Mouse (Mus musculus) forelimb bud, embryonic 11.5 days (tissue): ENCODE results near the gene Comt.

Experiments used
- DNase-seq: peaks from one replicate; pipeline ENCODE4 v3.0.0-alpha.2; 2012; ENCODE audit warnings: low read depth, low spot score

Comt gene

GRCm38 (mm10) chr16:18433341-18433920 lies 6.8 kb upstream of the Comt start:
- DNase-seq = no peak

GRCm38 (mm10) chr16:18430641-18431212 lies 4.1 kb upstream of the Comt start:
- no peak for DNase-seq

- DNase-seq = no peak
Measured at GRCm38 (mm10) chr16:18429641-18430040, 3.0 kb upstream of the Comt start.

DNA sequence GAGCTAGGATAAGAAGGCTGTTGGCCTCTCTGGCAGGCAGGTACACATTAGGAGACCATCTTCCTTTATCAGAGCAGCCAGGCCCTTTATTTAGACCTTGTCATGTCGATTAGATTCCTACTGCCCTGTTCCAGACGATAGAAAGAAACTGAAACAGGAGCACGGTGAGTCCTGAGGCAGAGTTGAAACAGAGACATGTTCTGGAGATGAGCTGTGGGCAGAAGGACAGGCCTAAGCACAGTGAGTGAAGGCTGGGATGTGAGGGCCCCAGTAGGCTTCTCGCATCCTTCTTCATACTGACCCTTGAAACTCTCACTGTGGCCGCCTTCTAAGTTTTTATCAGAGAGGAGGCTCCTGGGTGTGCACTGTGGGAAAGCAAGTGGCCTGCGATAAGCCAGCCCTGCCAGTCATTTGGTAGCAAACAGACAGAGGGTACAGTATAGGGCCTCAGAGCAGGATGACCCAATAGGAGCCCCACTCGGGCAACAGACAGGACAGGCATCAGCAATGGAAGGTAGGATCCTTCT lies 1.9 kb upstream of the Comt start:
- no peak for DNase-seq

DNA sequence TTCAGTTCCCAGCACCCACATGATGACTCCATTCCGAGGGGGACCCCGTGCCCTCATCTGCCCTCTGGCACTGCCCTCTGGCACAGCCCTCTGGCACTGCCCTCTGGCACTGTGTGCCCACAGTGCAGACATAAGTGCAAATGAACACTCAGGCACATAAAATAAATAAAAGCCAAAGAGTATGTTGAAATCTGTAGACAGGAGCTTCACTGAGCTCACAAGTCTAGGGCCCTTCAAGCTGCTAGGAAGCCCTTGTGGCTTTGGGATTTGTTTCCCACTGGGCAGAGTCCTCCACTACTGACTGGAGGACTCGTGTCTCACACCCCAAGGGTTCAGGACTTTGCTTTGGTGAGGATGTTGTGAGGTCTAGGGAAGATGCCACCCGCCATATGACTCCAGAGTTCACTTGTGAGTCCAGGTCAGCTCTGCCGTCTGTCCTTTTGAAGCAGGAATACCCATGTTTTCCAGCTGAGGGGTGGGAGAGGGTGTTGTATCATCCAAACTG lies 1.4 kb upstream of the Comt start:
- no peak for DNase-seq

DNA sequence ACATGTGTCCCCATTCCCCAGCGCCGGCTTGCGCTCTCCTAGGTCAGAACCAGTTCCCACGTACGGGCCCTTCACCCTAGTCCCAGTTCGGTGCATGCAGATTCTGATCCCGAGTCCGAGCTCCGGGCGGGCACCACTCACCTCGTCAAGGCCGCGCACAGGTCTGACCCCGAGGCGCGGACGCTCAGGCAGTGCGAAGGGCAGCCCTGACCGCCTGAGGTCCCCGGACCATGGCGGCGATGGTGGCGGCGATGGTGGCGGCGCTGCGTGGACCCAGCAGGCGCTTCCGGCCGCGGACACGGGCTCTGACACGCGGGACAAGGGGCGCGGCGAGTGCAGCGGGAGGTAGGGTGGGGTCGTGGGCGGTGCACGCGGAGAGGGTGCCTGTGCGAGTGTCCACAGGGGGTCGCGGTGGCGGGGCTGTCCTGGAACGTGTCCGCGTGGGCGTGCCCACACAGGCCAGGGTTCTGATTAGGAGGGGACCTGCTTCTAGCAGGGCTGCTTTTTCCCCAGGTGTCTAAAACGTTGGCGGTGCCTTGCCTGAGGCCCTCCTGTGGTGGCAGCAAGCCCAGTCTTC lies 349 bp downstream of the Comt start, which contains the start of gene Txnrd2:
Gene Txnrd2, plus strand, starts transcription at position 170 of the 577 bp plus-strand sequence.
- DNase-seq = peak; percentile 46

GRCm38 (mm10) chr16:18425475-18426214 lies 1.0 kb downstream of the Comt start:
- DNase-seq = no peak

DNA sequence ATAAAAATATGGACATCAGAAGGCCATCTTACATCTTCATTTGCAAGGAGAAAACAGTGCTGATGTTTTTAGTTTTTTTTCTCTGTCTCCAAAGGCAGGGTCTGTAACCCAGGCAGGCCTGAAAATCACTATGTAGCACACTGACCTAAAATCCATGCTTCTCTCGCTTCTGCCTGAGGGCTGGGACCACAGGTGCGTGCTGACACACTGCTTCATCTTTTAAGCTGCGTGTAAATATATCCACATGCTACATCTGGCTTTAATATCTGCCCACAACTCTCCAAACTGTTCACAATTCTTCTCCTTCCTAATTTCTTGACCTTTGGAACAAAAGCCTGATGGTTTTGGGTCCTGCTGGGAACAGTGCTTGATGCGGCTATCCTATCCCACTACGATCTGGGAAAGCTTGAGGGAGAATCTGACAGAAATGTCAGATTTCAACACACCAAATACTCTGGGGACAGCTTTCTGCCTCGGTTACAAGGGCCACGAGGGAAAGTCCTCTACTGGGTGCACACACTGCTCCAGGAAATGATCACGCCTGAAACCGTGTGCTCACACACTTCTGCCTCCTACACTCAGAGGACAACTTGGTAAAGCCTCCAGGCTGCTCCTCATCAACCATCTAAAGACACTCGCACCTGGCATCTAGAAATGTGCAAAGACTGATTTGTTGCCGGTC lies 2.1 kb downstream of the Comt start:
- DNase-seq = peak; percentile 46

DNA sequence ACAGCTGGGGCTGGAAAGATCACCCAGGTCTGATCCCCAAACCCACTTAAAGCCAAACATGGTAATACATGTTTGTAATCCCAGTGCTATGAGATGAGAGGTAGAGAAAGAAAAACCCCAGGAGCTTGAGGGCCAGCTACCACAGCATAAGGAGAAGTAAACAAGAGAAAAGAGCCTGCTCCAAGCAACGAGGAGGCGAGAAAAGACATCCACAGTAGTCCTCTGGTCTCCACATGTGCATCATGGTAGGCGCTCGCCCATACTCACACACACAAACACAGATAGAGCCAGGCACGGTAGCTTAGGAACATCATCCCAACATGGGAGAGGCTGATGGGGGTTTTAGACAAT lies 2.8 kb downstream of the Comt start:
- no peak for DNase-seq

GRCm38 (mm10) chr16:18423203-18423914 lies 3.3 kb downstream of the Comt start:
- DNase-seq = no peak

DNA sequence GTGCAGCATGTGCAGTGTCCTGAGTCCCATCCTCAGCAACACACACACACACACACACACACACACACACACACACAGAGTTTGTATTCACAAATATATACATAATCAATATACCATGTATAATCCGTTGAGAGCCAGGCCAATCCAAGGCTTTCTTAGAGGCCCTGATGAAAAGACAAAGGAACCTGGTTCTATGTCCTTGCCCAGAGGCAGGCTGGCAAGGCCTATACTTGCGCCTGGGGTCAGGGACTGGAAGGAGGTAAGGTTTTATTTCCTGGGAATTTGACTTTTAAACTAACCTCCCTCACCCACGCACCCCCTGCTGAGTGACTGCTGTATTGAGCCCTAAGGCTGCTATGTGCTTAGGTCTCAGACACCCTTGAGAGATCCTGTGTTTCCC lies 6.1 kb downstream of the Comt start:
- DNase-seq = no peak

- DNase-seq = no peak
Measured at GRCm38 (mm10) chr16:18419603-18420026, 7.0 kb downstream of the Comt start.

DNA sequence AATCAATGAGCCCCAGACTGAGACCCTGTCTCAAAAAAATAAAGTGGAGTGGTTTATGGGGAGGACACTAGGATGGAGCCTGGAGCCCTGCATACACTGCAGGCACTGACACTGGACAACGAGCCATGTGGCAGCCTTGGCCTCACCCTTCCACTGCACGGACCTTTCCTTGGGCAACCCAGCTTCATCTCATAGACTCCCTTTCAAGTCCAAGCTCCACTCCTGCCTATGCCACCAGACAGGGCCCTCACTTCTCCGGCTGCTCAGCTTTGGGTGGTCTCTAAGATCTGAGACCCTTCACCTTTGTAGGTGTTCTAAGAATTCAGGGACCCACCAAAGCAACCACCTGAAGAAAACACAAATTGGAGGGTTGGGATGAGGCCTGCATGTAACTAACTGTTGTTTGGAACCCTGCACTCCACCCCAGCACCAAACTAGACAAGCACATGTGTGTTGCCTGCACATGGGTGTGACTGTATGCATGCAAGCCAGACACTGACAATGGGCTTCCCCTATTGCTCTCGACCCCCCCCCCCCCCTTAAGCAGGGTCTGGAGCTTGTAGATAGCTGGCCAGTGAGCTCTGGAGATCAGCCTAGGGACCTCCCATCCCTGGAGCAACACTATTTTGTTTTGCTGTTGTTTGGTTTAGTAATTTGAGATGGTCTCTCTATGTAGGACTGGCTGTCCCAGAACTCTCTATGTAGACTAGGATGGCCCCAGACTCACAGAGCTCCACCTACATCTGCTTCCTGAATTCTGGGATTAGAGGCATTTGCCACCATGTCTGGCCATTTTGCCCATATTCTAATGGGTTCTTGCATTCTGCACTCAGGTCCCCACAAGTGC lies 7.7 kb downstream of the Comt start:
- no peak for DNase-seq

DNA sequence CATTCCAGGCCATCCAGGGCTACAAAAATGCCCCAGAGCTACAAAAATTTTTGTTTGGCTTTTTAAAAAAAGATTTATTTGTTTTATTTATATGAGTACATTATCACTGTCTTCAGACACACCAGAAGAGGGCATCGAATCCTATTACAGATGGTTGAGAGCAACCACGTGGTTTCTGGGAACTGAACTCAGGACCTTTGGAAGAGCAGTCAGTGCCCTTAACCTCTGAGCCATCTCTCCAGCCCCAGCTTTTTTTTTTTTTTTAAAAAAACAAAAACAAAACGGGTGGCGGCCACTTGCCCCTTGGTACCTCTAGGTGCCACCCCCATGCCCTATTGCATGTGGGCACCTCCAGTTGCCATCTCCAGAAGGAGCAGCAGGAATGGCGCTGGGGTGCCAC lies 9.2 kb downstream of the Comt start:
- DNase-seq = no peak

- no peak for DNase-seq
Measured at GRCm38 (mm10) chr16:18416837-18417236, 9.8 kb downstream of the Comt start.

DNA sequence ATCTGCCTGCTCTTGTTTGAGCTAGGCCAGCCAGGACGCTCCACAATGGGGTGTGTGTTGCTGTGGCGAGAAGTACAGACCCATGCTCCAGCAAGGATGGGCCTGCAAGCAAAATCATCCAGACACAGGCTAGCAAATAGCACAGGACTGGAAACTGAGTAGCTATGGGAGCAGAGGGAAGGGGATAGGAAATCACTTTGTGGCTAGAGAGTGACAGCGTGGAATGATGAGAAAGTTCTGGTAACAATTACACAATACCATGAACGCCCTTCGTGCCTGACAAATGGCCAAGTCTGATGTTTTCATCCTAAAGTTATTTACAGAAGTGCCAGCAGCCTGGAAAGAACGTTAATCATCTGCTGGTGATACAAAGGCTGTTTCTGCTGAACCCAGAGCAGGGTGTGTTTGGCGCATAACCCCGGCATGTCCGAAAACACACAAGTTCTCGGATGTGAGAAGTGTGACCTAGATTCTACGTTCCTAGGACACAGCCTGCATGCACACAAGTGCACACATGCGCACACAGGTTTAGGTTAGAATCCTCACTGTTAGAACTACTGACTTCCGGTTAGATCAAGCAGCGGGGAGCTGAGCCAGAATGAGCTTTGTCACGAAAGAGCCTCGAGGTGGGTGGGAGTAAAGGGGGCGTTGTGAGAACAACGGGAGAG lies 10.4 kb downstream of the Comt start:
- no peak for DNase-seq

DNA sequence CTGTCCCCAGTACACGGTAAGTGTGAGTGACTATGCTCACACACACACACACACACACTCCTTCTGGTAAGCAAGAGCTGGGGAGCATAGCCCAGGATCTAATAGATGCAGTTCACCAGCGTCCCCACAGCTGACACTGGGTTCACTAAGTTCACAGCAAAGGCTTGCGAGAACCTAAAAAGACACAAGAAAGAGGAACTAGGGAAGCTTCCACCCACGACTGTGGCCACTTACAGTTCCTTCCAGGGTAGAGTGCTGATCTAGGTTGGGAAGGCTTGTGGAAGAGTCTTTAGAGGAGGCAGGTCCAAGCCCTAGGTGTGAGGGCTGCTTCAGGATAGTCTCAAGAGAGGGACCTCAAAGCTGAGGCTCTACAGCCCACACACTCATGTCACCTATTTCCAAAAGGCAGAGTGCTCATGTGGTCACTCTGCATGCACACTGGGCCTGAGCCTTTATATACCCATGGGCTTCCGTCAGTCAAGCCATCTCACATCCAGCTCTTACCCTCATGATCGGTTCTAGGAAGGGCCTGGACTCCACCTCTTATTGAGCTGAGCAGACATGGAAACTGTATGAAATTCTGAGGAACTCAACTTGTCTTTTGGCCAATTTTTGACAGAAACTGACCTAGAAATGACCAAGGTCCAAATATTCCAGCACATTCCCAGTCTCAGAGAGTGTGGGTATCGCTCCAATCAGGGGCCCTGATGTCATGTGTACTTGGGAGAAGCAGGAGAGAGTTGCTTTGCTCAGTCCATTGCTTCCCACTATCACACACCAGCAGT lies 13.4 kb downstream of the Comt start:
- no peak for DNase-seq

DNA sequence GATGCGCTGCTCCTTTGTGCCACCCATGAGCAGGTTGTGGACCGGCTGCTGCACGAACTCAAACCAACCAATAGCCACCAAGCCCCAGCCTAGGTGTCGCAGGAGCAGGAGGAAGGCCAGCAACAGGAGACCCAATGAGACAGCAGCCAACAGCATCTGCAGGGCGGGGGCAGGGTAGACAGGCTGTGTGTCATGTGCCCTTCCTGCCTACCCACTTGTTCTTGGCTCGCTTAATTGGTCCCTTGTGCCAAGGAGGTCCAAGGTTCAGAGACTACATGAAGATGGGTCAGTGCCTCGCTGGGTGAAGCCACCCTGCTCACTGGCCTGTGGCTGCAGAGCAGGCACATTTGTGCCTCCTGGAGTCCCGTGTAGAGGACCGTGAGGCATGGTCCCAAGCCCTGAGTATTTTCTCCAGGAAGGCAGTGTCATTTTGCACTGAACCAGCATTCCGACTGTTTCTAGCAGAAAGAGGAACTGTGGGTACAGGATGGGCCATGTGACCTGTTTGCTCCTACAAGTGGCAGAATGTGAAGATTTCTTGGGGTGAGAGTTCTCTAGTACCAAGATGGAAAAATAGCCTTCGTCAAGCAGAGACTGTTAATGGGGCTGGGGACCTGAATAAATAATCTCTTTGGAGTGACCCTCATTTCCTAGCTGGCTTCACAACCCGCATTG lies 14.7 kb downstream of the Comt start:
- no peak for DNase-seq
